Mouse (Mus musculus): Measurements from ENCODE around the gene Wwtr1. TPM values are rescaled to one million over a fixed set of nuclear protein-coding genes. Genes with fewer than 3 reads are reported as not detected.
A peak's percentile ranks its signal among the peaks of the same experiment; 100 is the strongest.

The Wwtr1 gene
- total and polyA plus RNA-seq, 2 experiments from 2014 or later = 26.1 to 90.9 TPM

- no peaks in the 10 kb centered on the region for H3K36me3 ChIP-seq (replicated peaks; ENCODE audit: control insufficient read depth, insufficient read depth, low read length)
Observed at GRCm38 (mm10) chr3:57540474-57540873, 35.2 kb downstream of the Wwtr1 start.

GRCm38 (mm10) chr3:57535483-57536185, 40.1 kb downstream of the Wwtr1 start:
- H3K4me3 ChIP-seq (ENCODE audit: low read depth, low read length) = no peak overlapping the region
- no peak overlapping the region for H3K9ac ChIP-seq (replicated peaks; ENCODE audit: low read depth, low read length)
- WGBS = 64% methylated on average over 13 of the region's 13 CpGs
- H3K36me3 ChIP-seq (replicated peaks; ENCODE audit: control insufficient read depth, insufficient read depth, low read length) = no peaks in the 10 kb centered on the region
- no peak for ATAC-seq (ENCODE audit: insufficient read depth, low read depth)
- no peak overlapping the region for H3K4me2 ChIP-seq (ENCODE audit: low read depth, low read length)
- H3K27ac ChIP-seq (ENCODE audit: low read depth) = no peak overlapping the region
- TF ChIP-seq EP300 (IDR thresholded peaks at IDR 0.05; ENCODE audit: low read depth) (no peak), CTCF (IDR thresholded peaks at IDR 0.05; ENCODE audit: low read depth) (no peak)
- no peaks in the 10 kb centered on the region for H3K9me3 ChIP-seq (replicated peaks; ENCODE audit: control insufficient read depth, low read length)
- peaks cover 53% of the 10 kb centered on the region for H3K4me1 ChIP-seq (ENCODE audit: control insufficient read depth, insufficient read depth)
- H3K27me3 ChIP-seq (ENCODE audit: control insufficient read depth, insufficient read depth, low read length) = no peaks in the 10 kb centered on the region
- DNase-seq (ENCODE audit: low spot score) = no peak

More at GRCm38 (mm10) chr3:57540474-57540873, 35.2 kb downstream of the Wwtr1 start:
- no peak overlapping the region for H3K4me3 ChIP-seq (ENCODE audit: low read depth, low read length)
- peak overlapping the region; percentile 47; the same call in 1 of the 2 replicates for H3K27ac ChIP-seq (ENCODE audit: low read depth)
- DNase-seq (ENCODE audit: low spot score) (no peak), ATAC-seq (ENCODE audit: insufficient read depth, low read depth) (no peak)
- H3K9me3 ChIP-seq (replicated peaks; ENCODE audit: control insufficient read depth, low read length) = no peaks in the 10 kb centered on the region
- no peak overlapping the region for H3K9ac ChIP-seq (replicated peaks; ENCODE audit: low read depth, low read length)
- no peak for TF ChIP-seq CTCF (IDR thresholded peaks at IDR 0.05; ENCODE audit: low read depth)
- TF ChIP-seq EP300 (IDR thresholded peaks at IDR 0.05; ENCODE audit: low read depth) = no peak
- no peaks in the 10 kb centered on the region for H3K27me3 ChIP-seq (ENCODE audit: control insufficient read depth, insufficient read depth, low read length)
- no peak overlapping the region for H3K4me2 ChIP-seq (ENCODE audit: low read depth, low read length)
- WGBS = 16% methylated on average over 2 of the region's 2 CpGs
- H3K4me1 ChIP-seq (ENCODE audit: control insufficient read depth, insufficient read depth) = peaks cover 29% of the 10 kb centered on the region; the same call in 1 of the 2 replicates

- Histone ChIP-seq H3K4me1 (ENCODE audit: control insufficient read depth, insufficient read depth) (peaks cover 54% of the 10 kb centered on the region), H3K4me3 (ENCODE audit: low read depth, low read length) (no peak overlapping the region), H3K4me2 (ENCODE audit: low read depth, low read length) (no peak overlapping the region), H3K36me3 (replicated peaks; ENCODE audit: control insufficient read depth, insufficient read depth, low read length) (no peaks in the 10 kb centered on the region), H3K9ac (replicated peaks; ENCODE audit: low read depth, low read length) (no peak overlapping the region), H3K27me3 (ENCODE audit: control insufficient read depth, insufficient read depth, low read length) (no peaks in the 10 kb centered on the region), H3K27ac (ENCODE audit: low read depth) (0 out of 2 replicates have a peak overlapping the region, but pooled peaks have one; percentile 41), H3K9me3 (replicated peaks; ENCODE audit: control insufficient read depth, low read length) (no peaks in the 10 kb centered on the region)
- DNase-seq (ENCODE audit: low spot score) = no peak
- TF ChIP-seq EP300 (IDR thresholded peaks at IDR 0.05; ENCODE audit: low read depth) = no peak
- TF ChIP-seq CTCF (IDR thresholded peaks at IDR 0.05; ENCODE audit: low read depth) = no peak
- WGBS = 72% methylated on average over 6 of the region's 6 CpGs
- ATAC-seq (ENCODE audit: insufficient read depth, low read depth) = no peak
Observed at GRCm38 (mm10) chr3:57534450-57534849, 41.3 kb downstream of the Wwtr1 start.

- H3K4me1 ChIP-seq (ENCODE audit: control insufficient read depth, insufficient read depth) = peaks cover 55% of the 10 kb centered on the region
- no peak for TF ChIP-seq CTCF (IDR thresholded peaks at IDR 0.05; ENCODE audit: low read depth)
- no peak for TF ChIP-seq EP300 (IDR thresholded peaks at IDR 0.05; ENCODE audit: low read depth)
- no peak overlapping the region for H3K9ac ChIP-seq (replicated peaks; ENCODE audit: low read depth, low read length)
- no peak for ATAC-seq (ENCODE audit: insufficient read depth, low read depth)
- H3K27ac ChIP-seq (ENCODE audit: low read depth) = peak overlapping the region; percentile 41
- WGBS = 76% methylated on average over 9 of the region's 9 CpGs
- no peaks in the 10 kb centered on the region for H3K36me3 ChIP-seq (replicated peaks; ENCODE audit: control insufficient read depth, insufficient read depth, low read length)
- H3K4me2 ChIP-seq (ENCODE audit: low read depth, low read length) = no peak overlapping the region
- DNase-seq (ENCODE audit: low spot score) = no peak
- no peaks in the 10 kb centered on the region for H3K27me3 ChIP-seq (ENCODE audit: control insufficient read depth, insufficient read depth, low read length)
- H3K9me3 ChIP-seq (replicated peaks; ENCODE audit: control insufficient read depth, low read length) = no peaks in the 10 kb centered on the region
- H3K4me3 ChIP-seq (ENCODE audit: low read depth, low read length) = no peak overlapping the region
Observed at GRCm38 (mm10) chr3:57533876-57534275, 41.8 kb downstream of the Wwtr1 start.

- peak overlapping the region; percentile 53 for H3K27ac ChIP-seq (ENCODE audit: low read depth)
- no peak overlapping the region for H3K4me3 ChIP-seq (ENCODE audit: low read depth, low read length)
- no peaks in the 10 kb centered on the region for H3K9me3 ChIP-seq (replicated peaks; ENCODE audit: control insufficient read depth, low read length)
- H3K36me3 ChIP-seq (replicated peaks; ENCODE audit: control insufficient read depth, insufficient read depth, low read length) = 0 out of 2 replicates have a peak, but pooled peaks cover 2% of the 10 kb centered on the region
- no peaks in the 10 kb centered on the region for H3K27me3 ChIP-seq (ENCODE audit: control insufficient read depth, insufficient read depth, low read length)
- ATAC-seq (ENCODE audit: insufficient read depth, low read depth) (peak; percentile 64), DNase-seq (ENCODE audit: low spot score) (peak; percentile 72)
- no peak overlapping the region for H3K9ac ChIP-seq (replicated peaks; ENCODE audit: low read depth, low read length)
- TF ChIP-seq CTCF (IDR thresholded peaks at IDR 0.05; ENCODE audit: low read depth) (no peak), EP300 (IDR thresholded peaks at IDR 0.05; ENCODE audit: low read depth) (no peak)
- no peak overlapping the region for H3K4me2 ChIP-seq (ENCODE audit: low read depth, low read length)
- 48% methylated on average over 9 of the region's 9 CpGs for WGBS
- H3K4me1 ChIP-seq (ENCODE audit: control insufficient read depth, insufficient read depth) = peaks cover 56% of the 10 kb centered on the region
Observed at GRCm38 (mm10) chr3:57532991-57533725, 42.6 kb downstream of the Wwtr1 start.

Data from heart, postnatal 0 days (tissue).